Mouse (Mus musculus): ENCODE results near the gene Med15.

GRCm38 (mm10) chr16:17732431-17732830 is 260 bp downstream of the Med15 start:
- TF ChIP-seq EP300 (optimal IDR thresholded peaks at IDR 0.05), result no peak
- no peak for TF ChIP-seq CTCF (IDR thresholded peaks at IDR 0.05; ENCODE audit: low read depth)

All from stomach, postnatal 0 days (tissue).